Mouse (Mus musculus) liver (tissue): ENCODE measurements around the gene Gad2.
"Not testable (repeated sequence)": the region's sequence is repeated elsewhere in the genome, so short reads cannot be mapped to it uniquely, and the experiment has no call there.

ENCODE experiments used
- DNase-seq: peaks from one replicate; pipeline ENCODE4 v3.0.0-alpha.2; 2020; ENCODE audit warnings: mixed read lengths

Gene Gad2

DNA sequence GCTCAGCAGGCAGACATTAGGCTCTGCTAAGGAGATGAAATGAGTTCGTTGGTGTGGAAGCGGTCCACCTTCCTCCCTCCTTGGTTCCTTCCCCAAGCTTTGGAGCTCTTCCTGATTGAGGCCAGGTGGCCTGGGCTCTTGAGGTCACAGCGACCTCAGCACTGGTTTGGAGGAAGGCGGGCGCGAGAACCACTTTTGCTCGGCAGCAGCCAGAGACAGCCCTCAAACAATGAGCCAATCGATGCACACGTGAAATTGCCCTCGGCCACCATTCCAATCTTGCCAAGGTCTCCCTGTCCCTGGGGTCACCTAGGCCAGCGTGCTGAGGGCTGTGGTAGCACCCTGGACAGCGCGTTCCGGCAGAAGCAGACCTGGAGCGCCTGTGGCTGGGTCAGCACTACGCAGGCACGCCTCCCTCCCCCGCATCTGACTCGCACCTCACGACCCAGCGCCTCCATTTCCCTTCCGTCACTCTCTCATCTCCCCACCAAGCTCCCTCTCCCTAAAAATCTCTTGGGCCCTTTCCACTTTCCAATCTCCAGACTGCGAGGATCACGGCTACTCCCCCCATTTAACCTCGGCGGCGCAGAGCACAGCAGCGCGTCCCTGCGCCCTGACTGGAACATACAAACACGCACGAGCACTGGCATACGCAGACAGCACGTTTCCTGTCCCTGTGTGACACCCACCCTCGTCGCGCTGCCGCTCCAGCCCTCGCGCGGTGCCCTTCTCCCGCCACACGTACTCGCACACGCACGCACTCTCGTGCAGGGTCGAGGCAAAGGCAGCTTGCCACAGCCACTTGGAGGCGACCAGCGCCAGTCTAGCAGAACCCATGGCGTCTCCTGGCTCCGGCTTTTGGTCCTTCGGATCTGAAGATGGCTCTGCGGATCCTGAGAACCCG, at the start of gene Gad2:
Gene Gad2 (plus strand): TSS at position 378 of the 904 bp plus-strand sequence.
- DNase-seq, result peak; percentile 30

DNA sequence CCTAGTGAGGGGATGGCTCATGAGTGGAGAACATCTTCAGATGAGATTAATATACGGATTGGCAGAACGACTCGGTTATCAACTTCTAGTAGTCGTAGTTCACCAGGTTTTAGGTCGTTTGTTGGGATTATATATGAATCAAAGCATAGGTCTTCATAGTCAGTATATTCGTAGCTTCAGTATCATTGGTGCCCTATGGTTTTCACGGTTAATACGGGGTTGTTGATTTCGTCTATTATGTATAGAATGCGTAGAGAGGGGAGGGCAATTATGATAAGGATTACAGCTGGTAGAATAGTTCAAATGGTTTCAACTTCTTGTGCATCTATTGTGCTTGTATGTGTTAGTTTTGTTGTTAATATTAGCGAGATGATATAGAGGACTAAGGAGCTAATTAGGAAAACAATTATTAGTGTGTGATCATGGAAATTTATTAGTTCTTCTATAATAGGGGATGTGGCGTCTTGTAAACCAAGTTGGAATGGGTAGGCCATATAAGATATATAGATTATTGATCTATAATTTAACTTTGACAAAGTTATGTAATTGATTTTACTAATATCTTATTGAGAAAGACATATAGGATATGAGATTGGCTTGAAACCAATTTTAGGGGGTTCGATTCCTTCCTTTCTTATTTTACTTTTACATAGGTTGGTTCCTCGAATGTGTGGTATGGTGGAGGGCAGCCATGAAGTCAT, 34.4 kb upstream of the Gad2 start:
- DNase-seq, result not testable (repeated sequence)

DNA sequence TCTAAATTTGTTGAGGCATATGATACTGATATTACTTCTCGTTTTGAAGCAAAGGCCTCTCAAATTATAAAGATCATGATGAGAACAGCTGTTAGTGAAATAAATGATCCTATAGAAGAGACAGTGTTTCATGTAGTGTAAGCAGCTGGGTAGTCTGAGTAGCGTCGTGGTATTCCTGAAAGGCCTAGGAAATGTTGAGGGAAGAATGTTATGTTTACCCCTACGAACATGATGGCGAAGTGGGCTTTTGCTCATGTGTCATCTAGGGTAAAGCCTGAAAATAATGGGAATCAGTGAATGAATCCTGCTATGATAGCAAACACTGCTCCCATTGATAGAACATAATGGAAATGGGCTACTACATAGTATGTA, 33.8 kb upstream of the Gad2 start:
- not testable (repeated sequence) for DNase-seq

DNA sequence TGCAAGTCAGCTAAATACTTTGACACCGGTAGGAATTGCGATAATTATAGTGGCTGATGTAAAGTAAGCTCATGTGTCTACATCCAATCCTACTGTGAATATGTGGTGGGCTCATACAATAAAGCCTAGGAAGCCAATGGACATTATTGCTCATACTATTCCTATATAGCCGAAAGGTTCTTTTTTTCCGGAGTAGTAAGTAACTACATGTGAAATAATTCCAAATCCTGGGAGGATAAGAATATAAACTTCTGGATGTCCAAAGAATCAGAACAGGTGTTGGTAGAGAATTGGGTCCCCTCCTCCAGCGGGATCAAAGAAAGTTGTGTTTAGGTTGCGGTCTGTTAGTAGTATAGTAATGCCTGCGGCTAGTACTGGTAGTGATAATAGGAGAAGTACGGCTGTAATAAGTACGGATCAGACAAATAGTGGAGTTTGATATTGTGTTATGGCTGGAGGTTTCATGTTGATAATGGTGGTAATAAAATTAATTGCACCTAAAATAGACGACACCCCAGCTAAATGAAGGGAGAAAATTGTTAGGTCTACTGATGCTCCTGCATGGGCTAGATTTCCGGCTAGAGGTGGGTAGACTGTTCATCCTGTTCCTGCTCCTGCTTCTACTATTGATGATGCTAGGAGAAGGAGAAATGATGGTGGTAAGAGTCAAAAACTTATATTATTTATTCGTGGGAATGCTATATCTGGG, 33.2 kb upstream of the Gad2 start:
- not testable (repeated sequence) for DNase-seq

DNA sequence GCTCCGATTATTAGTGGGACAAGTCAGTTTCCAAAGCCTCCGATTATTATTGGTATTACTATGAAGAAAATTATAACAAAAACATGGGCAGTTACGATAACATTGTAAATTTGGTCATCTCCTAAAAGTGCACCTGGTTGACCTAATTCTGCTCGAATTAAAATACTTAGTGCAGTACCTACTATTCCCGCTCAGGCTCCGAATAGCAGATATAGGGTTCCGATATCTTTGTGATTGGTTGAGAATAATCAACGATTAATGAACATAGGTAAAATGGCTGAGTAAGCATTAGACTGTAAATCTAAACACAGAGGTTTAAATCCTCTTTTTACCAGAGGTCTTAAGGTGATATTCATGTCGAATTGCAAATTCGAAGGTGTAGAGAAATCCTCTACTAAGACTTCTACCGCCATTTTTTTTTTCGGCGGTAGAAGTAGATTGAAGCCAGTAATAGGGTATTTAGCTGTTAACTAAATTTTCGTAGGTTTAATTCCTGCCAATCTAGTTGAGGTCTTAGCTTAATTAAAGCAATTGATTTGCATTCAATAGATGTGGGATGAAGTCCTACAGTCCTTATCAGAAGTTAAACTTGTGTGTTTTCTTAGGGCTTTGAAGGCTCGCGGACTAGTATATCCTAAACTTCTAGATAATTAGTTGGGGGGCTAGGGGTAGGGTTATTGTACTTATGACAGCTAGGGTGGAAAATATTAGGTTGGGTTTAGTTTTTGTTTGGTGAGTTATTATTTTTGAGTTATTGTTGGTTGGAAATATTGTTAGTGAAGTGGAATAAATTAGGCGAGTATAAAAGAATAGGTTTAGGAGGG, 32.4 kb upstream of the Gad2 start:
- not testable (repeated sequence) for DNase-seq

DNA sequence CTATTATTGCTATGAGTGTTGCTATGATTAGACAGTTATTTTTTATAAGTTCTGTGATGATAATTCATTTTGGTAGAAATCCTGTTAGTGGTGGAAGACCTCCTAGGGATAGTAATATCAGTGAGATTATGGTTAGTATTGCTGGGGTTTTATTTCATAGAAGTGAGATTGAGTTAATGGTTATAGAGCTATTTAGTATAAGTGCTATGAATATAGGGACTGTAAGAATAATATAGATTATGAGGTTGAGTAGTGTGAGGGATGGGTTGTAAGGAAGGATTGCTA, 31.9 kb upstream of the Gad2 start:
- DNase-seq, result no peak

DNA sequence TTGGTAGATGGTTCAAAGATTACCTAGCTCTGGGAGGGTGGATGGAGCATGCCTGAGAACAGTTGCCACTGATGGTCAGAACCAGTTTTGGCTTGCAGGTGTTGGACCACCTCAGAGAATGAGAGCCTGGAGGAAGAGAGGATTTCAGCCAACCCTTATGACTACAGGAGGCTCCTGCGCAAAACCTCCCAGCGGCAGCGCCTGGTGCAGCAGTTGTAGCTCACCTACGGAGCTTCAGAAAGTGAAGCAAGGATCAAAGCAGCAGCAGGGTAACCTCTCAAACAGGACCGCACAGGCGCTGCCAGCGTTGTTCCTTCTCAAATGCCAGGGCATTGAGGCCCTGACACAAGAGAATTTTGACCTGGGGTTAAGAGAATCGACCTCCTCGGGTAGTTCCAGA, 4.1 kb upstream of the Gad2 start:
- DNase-seq, result no peak

DNA sequence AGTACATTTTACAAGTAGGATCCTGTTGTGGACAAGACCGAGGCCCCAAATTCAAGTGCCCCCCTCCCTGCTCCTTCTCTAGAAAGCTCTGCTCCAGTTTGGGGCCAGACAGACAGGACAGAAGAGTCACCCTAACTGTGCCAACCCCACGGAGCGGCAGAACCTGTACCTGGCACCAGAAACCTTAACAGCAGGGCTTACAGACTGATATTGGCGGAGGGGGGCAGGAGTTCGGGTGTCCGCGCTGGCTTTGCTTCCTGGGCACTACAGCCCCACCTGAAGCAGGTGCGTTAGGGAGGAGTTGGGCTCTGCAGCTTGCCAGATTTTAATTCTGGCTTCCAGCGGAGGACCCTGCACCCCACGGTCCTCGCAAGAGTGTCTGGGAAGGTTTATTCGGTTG, 2.6 kb upstream of the Gad2 start:
- DNase-seq, result no peak

DNA sequence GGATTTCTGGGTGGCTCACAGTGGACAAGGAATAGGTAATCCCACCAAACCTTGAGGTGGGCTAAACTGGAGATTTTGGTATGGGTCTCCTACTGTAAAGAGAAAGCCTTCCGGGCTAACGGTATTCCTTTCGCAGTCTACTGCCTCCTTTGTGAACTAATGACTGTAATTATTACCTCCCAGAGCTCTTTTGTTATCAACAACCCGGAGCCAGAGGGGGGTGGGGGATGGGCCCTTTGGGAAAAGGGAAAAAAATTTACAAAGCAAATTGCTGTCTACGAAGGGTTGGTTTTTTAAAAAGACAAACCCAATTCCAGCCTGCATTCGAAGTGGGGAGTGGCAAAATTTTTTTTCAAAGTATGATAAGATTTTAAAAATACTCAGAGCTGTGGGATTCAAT, 2.0 kb upstream of the Gad2 start:
- DNase-seq, result no peak

DNA sequence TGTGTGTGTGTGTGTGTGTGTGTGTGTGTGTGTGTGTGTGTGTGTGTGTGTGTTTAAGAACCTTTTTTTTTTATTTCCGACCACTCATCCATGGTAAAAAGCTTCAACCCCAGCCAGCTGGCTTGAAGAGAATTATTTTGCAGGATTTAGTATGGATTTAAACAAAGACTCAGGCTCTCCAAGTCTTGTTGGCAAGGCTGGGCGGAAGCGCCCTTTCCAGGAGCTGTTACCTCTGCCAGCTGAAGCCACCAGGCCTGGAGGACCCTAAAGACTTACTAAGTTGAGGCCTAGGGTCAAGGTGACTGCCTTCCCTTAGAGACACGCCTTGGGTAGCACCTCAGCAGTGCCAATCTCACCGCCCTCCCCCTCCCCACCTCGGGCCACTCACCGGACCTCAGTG, 1.5 kb upstream of the Gad2 start:
- no peak for DNase-seq

DNA sequence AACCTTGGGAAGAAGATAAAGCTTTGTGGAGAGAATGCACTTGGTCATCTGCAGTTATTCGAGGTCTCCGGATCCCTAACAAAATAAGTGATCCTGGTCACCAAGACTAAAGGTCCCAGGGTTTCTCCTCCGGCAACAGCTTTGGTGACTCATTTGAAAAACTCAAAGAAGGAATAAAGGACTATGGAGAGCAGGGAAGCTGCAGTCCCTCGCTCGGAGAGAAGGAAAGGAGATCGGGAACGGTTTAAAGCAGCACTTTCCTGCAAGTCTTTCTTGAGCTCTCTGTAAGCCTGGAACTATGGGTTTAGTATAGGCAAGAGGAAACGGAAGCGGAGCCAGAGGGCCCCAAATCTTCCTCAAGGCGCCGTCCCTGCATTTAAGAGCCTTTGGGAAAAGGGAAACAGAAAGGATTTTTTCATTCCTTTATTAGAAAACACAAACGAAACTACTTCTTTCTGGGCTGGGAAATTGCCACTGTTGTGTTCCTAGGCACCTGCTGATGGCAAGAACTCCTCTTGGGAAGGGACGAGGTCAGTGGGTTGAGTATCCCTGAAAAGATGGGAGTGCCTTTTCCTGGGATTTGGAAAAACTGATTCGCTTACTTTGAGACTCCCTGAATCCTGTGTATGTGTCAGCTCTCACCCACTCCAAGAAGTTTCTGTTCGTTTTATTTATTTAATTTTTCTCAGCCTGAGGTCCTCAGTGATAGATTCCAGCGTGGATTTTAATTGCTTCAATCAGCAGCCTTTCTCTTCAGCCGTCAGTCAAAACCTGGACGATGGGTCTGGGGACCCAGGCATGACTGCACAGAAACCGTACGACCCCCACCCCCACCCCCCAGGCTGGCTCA, 802 bp upstream of the Gad2 start:
- DNase-seq, result no peak

DNA sequence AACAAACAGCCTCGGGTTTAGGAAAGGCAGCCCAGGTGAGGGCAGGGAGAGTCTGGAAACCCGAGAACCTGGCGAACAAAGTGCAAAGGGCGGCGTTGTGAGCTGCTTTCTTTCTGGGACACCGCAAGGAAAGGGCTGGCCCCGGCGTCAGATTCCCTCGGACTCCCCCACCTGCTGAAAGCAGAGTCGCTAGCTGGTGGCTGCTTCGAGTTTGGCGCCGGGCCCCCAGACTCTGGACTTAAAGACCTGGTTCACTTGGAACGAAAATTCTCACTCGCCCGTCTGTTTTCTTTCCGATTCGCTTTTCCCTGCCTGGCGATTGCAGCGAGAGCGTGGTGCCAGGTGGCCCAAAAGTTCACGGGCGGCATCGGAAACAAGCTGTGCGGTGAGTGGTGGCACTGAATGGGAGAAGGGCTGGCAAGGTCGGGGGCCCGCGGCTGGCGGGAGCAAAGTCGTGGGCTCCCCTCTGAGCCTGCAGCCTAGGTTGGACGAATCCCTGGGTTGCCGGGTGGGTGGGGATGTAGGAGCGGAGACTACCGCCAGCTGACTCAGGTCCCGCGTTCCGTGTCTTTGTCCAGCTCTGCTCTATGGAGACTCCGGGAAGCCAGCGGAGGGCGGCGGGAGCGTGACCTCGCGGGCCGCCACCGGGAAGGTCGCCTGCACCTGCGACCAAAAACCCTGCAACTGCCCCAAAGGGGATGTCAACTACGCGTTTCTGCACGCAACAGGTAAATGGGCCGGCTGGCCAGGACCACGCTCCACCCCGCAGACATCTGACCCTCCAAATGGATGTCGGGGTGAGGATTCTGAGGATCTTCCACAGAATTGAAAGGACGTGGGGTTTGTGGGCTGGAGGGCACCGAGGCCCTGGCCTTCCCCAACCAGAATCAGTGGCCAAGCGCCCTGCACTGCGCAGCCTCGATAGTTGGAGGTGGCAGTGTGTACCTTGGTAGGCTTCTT, 1.4 kb downstream of the Gad2 start:
- no peak for DNase-seq

DNA sequence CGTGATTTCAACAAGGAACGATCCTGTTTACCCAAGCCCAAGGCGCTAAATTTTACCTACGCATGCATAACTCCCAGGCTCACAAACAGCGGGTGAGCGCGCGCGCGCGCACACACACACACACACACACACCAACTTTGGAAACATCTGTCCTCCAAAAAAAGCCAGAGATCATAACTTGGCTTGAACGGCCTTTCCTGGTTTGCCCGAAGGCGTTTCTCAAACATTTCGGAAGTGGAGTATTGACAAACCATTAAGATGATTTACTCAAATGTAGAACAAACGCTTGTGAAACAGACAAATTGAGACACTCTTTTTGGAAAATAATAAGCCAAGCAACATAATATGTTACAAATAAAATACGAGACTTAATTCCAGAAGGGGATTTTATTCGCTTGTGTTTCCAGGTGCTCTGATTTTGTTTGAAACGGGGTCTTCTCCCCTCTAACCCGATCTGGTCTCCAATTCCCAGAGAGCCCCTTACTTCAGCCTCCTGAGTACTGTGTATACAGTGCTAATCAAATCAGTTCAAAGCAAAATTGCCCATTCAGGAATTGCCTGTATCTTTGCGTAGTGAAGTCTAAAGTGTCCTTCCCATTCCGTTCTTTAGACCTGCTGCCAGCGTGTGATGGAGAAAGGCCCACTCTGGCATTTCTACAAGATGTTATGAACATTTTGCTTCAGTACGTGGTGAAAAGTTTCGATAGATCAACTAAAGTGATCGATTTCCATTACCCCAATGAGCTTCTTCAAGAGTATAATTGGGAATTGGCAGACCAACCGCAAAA, 2.4 kb downstream of the Gad2 start:
- no peak for DNase-seq

DNA sequence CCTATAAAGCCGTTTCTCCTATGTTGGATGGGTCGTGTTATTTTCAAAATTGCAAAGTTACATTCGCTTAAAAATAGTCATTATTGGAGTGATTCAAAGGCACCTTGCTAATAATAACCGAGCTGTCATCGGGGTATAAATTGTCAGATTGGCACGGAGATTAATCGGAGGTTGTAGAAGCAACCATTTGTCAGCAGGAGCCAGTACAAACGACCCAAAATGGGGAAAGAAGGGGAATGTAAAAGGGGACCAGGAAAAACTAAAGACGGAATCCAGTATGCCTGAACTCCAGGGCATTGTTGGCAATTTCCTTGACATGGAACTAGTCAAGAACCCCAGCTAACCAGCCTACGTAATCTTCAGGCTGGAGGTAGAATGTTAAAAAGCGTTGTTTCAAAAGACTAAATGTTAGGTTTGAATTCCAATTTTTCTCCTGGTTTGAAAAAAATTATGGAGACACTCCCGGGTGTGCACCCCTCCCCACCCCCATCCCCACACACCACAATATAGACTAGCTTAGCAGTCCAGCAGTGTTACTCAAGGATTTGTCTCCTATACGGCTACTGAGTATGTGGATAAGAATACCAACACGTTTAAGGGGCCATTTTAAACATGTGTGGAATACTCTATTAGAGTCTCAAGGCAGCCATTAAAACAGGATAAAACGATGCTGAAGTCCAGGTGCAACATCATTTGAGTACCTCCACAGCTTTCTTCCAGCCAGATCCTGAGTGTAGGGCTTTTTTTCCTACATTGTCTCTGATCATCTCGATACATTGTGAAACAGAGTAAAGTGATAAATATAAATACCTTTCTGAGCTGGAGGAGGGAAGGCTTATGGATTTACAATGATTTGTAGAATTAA, 3.3 kb downstream of the Gad2 start:
- no peak for DNase-seq

DNA sequence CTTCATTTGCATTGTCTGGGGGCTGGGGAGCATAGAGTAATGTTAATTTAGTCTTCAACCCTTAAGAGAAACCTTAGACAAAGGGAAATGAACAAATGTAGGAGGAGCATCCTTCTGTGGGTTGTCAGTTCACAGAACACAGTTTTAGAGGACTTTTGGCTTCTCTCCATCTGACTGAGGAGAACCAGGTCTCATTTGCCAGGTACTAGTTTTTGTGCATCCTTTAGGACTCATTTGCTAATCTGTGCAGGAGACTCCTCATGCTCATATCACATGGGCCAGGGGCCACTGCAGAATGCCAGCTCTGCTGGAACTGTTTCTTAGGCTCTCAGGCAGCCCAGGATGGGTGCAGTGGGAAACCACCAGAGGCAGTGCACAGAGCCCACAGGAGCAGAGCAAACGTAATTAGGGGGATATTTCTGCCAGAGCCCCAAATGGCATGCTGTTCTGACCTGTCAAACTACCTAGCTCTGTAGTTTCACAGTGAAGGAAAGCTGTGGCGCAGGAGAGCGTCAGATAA, 5.2 kb downstream of the Gad2 start:
- DNase-seq, result no peak

DNA sequence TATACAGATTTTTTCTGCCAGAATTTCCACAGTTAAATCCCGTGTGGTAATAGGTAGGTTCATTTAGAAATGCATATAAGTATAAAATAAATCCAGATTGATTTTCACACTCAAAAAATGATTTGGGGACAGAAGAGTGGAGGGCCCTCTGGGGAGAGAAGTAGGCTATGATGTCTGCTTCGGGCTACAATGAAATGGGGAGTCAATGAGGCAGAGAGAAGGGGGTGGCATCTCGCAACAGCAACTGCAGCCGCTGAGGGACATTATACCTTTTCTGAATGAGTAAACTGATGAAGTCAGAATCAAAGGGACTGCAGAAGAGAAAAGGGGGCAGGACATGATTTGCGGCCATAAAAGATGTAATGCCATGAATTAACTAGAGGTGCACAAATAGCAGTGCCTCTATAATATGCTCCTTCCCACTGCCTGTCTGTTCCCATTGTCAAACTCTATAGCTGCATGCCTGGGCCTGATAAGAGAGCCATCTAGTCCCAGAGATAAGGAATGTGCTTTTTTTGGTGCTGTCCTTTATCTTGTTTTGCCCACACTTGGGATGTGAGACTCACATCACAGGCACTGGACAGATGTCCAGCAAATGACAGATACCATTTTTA, 5.9 kb downstream of the Gad2 start:
- DNase-seq, result no peak

DNA sequence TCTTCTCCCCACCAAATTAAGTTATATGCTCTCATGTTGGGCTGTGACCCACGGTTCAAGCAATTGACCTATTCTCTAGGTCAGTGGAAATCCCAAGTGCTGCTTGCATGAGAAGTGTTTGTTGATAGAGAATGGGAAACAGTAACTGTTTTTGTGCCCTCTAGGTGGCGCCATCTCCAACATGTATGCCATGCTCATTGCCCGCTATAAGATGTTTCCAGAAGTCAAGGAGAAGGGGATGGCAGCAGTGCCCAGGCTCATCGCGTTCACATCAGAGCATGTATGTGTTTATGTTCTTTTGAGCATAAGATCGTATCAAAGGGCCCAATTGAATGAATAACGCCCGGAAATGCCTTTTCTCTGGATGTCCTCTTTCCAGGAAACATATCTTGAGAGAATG, 12.8 kb downstream of the Gad2 start:
- DNase-seq, result peak; percentile 34

DNA sequence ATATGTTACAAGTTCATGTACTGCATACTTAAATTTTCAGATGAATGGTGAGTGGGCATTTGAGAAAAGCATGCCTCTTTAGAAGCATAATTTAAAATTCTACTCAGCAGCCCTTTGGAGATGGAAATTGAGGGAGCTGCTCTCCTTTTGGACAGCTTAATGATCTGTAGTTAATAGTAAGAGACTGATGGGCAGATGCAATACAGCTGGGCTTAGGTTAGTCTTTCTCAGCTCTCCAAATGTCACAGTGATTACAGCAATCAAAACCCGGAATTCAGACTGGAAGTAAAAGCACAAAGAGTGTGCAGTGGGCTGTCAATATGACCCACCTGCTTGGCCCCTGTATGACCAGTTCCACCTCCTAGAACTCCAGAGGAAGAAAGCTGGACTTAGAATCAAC, 24.1 kb downstream of the Gad2 start:
- DNase-seq, result no peak
